In genomic region chr13:81871226-81871625, GRCm38 (mm10) we compare ENCODE assay signal across 17 mouse cellular contexts.
"Had no signal": no experiment of that assay in that cellular context is flagged by ENCODE, and none has a peak within 500 bp of the region (broad histone marks: within the 10 kb centered on the region; RNA-seq: fewer than 3 reads in every experiment).

No protein-coding gene starts in this region.

- H3K36me3 ChIP-seq: liver, embryonic 13.5 days; neural tube, embryonic 13.5 days; stomach, embryonic 15.5 days had no signal

- H3K4me2 ChIP-seq: liver, embryonic 13.5 days; midbrain, embryonic 11.5 days; neural tube, embryonic 13.5 days; stomach, embryonic 15.5 days had no signal

- DNase-seq: kidney, adult 2 months; kidney, postnatal 25 days; layer of hippocampus, adult 9-11 months; liver, embryonic 13.5 days; lung, adult 2 months; lung, postnatal 14 days; lung, postnatal 4 days; midbrain, embryonic 14.5 days; retina, postnatal 1 day; spleen, adult 18-20 months; thymus, adult 18-20 months; thymus, postnatal 4 days had no signal

- H3K4me3 ChIP-seq: layer of hippocampus, adult 2 months; liver, embryonic 13.5 days; neural tube, embryonic 13.5 days; stomach, embryonic 15.5 days had no signal

- H3K27me3 ChIP-seq: liver, embryonic 13.5 days; neural tube, embryonic 13.5 days; stomach, embryonic 15.5 days had no signal

- H3K27ac ChIP-seq: kidney, postnatal 0 days; layer of hippocampus, adult 2 months; liver, embryonic 13.5 days; neural tube, embryonic 13.5 days; stomach, embryonic 15.5 days had no signal
